Mouse (Mus musculus) intestine, embryonic 14.5 days (tissue): ENCODE data around the gene Prss46. TPM values are rescaled to one million over a fixed set of nuclear protein-coding genes. Genes with fewer than 3 reads are reported as not detected.

Experiments used
- ATAC-seq: fragments of 200-750 bp; cut with Nextera tagmentation; replicated peaks from 2 replicates; pipeline ENCODE4 v1.8.0; 2017; ENCODE audit warnings: low read depth, moderate number of reproducible peaks, moderate TSS enrichment, moderate library complexity; ENCODE audit not compliant: low FRiP score, low TSS enrichment
- DNase-seq: peaks from one replicate; pipeline ENCODE4 v3.0.0-alpha.2; 2018; ENCODE audit warnings: low spot score
- H3K27ac ChIP-seq: fragments of 300-500 bp; sonication (generic); 2 replicates; pipeline ENCODE4 v1.5.1; 2014; ENCODE audit warnings: low read depth, mild to moderate bottlenecking, control low read depth
- H3K27me3 ChIP-seq: fragments of 300-500 bp; sonication (generic); replicated peaks from 2 replicates; pipeline ENCODE4 v1.6.1; 2014; ENCODE audit warnings: low read length, control low read depth; ENCODE audit not compliant: control insufficient read depth, insufficient read depth
- H3K36me3 ChIP-seq: fragments of 300-500 bp; sonication (generic); 2 replicates; pipeline ENCODE4 v1.6.1; 2014; ENCODE audit warnings: low read length, control low read depth; ENCODE audit not compliant: control insufficient read depth, insufficient read depth
- H3K4me1 ChIP-seq: fragments of 300-500 bp; sonication (generic); replicated peaks from 2 replicates; pipeline ENCODE4 v1.6.1; 2014; ENCODE audit warnings: low read length, control low read depth, mixed read lengths; ENCODE audit not compliant: control insufficient read depth, insufficient read depth
- H3K4me2 ChIP-seq: fragments of 300-500 bp; sonication (generic); 2 replicates; pipeline ENCODE4 v1.6.1; 2014; ENCODE audit warnings: low read length
- H3K4me3 ChIP-seq: fragments of 300-500 bp; sonication (generic); 2 replicates; pipeline ENCODE4 v1.5.1; 2014; ENCODE audit warnings: low read depth, low read length, control low read depth, mixed read lengths
- H3K9ac ChIP-seq: fragments of 300-500 bp; sonication (generic); 2 replicates; pipeline ENCODE4 v1.6.1; 2014; ENCODE audit warnings: mild to moderate bottlenecking, low read length
- H3K9me3 ChIP-seq: fragments of 300-500 bp; sonication (generic); 2 replicates; pipeline ENCODE4 v1.6.1; 2016; ENCODE audit warnings: low read length, control low read depth; ENCODE audit not compliant: control insufficient read depth
- WGBS: fragments of 180-500 bp; shearing (Covaris S2); extraction: QIAGEN DNeasy Blood & Tissue Kit; methylation state at CpG from one replicate; pipeline ENCODE4 v1.1.7; 2014; 5-methylcytosine and 5-hydroxymethylcytosine counted together
- polyA plus RNA-seq: library from polyadenylated mRNA; unstranded; fragments of >200 nt; fragmentation: Nextera tagmentation; extraction: Ambion mirVana; gene quantifications from 2 replicates; pipeline ENCODE4 v1.2.1, GENCODE M21; 2014

The Prss46 gene
- polyA plus RNA-seq, 1 experiment from 2014 or later, result not detected

- H3K27me3 ChIP-seq, result no peaks in the 10 kb centered on the region
- no peaks in the 10 kb centered on the region for H3K4me1 ChIP-seq
- ATAC-seq (no peak), DNase-seq (no peak)
- H3K9me3 ChIP-seq, result no peaks in the 10 kb centered on the region
- no peak overlapping the region for H3K27ac ChIP-seq
- 64% methylated on average over 9 of the region's 9 CpGs for WGBS
- H3K4me3 ChIP-seq, result no peak overlapping the region
- H3K36me3 ChIP-seq, result no peaks in the 10 kb centered on the region
- no peak overlapping the region for H3K4me2 ChIP-seq
- H3K9ac ChIP-seq, result no peak overlapping the region
These were observed 43.3 kb downstream of the Prss46 start for GRCm38 (mm10) chr9:110887388-110888303.

DNA sequence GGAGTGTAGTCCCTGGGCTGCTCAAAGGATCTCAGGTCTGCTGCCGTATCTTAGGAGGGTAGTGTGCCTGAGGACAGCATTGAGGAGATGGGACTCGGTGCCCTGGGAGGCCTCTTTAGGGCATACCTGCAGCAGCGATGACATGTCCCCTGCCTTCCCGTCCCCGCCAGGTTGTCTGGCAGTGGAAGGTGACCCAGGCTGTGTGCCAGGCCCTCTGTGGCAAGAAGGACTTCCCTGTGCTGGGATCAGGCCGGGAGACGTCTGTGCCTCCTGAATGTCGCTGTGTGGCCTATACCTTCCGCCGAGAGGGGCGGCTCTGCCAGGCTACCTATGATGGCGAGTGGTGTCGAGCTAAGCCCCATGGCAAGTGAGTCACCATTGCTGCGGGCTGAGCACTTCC, 44.6 kb downstream of the Prss46 start:
- WGBS, result 88% methylated on average over 14 of the region's 14 CpGs
- no peak overlapping the region for H3K4me3 ChIP-seq
- no peak overlapping the region for H3K27ac ChIP-seq
- H3K27me3 ChIP-seq, result no peaks in the 10 kb centered on the region
- H3K4me2 ChIP-seq, result no peak overlapping the region
- H3K4me1 ChIP-seq, result no peaks in the 10 kb centered on the region
- H3K9ac ChIP-seq, result no peak overlapping the region
- H3K9me3 ChIP-seq, result no peaks in the 10 kb centered on the region
- no peaks in the 10 kb centered on the region for H3K36me3 ChIP-seq
- ATAC-seq, result no peak
- no peak for DNase-seq

GRCm38 (mm10) chr9:110890026-110890783, 45.9 kb downstream of the Prss46 start:
- Histone ChIP-seq H3K36me3 (no peaks in the 10 kb centered on the region), H3K9me3 (no peaks in the 10 kb centered on the region), H3K4me1 (no peaks in the 10 kb centered on the region), H3K27ac (no peak overlapping the region), H3K27me3 (no peaks in the 10 kb centered on the region), H3K9ac (no peak overlapping the region), H3K4me2 (no peak overlapping the region), H3K4me3 (no peak overlapping the region)
- peak; percentile 63 for ATAC-seq
- DNase-seq, result peak; percentile 77
- 10% methylated on average over 21 of the region's 21 CpGs for WGBS

- H3K27ac ChIP-seq, result no peak overlapping the region
- WGBS, result 71% methylated on average over 12 of the region's 12 CpGs
- H3K27me3 ChIP-seq, result no peaks in the 10 kb centered on the region
- H3K4me1 ChIP-seq, result no peaks in the 10 kb centered on the region
- H3K4me2 ChIP-seq, result no peak overlapping the region
- no peaks in the 10 kb centered on the region for H3K9me3 ChIP-seq
- no peaks in the 10 kb centered on the region for H3K36me3 ChIP-seq
- DNase-seq (no peak), ATAC-seq (no peak)
- H3K9ac ChIP-seq, result no peak overlapping the region
- no peak overlapping the region for H3K4me3 ChIP-seq
These were observed 46.9 kb downstream of the Prss46 start for GRCm38 (mm10) chr9:110891077-110891828.

DNA sequence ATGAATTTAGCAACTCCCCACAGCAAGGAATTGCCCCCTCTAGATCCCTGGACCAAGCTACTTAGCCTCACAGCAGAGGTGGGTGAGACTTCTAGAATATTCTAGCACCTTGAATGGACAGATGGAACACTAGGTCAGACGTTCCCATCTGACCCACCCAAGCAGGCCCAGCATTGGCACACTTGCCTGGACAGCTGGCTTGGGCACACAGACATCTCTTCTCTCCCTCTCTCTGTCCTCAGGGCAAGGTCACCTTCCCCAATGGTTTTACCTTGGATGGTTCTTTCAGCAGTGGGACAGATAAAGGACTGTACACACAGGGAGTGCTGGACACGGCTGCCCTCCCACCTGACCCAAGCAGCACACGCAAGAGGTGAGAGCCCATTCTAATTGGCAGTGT, 48.2 kb downstream of the Prss46 start:
- H3K36me3 ChIP-seq, result no peaks in the 10 kb centered on the region
- 93% methylated on average over 3 of the region's 3 CpGs for WGBS
- H3K27ac ChIP-seq, result no peak overlapping the region
- no peaks in the 10 kb centered on the region for H3K27me3 ChIP-seq
- H3K4me3 ChIP-seq, result no peak overlapping the region
- ATAC-seq (no peak), DNase-seq (no peak)
- H3K4me2 ChIP-seq, result no peak overlapping the region
- H3K9me3 ChIP-seq, result no peaks in the 10 kb centered on the region
- no peaks in the 10 kb centered on the region for H3K4me1 ChIP-seq
- no peak overlapping the region for H3K9ac ChIP-seq

DNA sequence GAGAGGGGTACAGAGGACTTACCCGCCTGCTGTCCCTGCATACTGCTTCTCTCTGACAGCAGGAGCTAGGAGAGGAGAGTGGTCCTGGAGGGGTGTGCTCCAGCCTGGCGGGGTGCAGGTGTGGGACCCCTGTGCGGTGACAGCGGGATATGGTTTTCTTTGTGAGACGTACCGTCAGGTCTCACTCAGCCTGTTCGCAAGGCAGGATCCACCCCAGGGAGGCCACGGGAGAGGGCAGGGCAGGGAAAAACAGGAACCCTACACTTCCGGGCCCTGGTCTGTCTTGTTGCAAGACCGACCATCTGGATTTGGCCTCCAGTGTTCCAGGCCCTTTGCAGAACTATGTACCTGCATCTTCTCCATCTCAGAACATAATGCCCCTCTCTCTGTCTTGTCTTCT, 49.1 kb downstream of the Prss46 start:
- Histone ChIP-seq H3K27me3 (no peaks in the 10 kb centered on the region), H3K4me1 (no peaks in the 10 kb centered on the region), H3K4me2 (no peak overlapping the region), H3K36me3 (no peaks in the 10 kb centered on the region), H3K4me3 (no peak overlapping the region), H3K9me3 (no peaks in the 10 kb centered on the region), H3K27ac (no peak overlapping the region), H3K9ac (no peak overlapping the region)
- ATAC-seq (no peak), DNase-seq (no peak)
- WGBS, result 68% methylated on average over 10 of the region's 10 CpGs

GRCm38 (mm10) chr9:110895507-110895906, 51.2 kb downstream of the Prss46 start:
- no peak overlapping the region for H3K4me2 ChIP-seq
- H3K9ac ChIP-seq, result no peak overlapping the region
- H3K36me3 ChIP-seq, result no peaks in the 10 kb centered on the region
- H3K9me3 ChIP-seq, result no peaks in the 10 kb centered on the region
- WGBS, result 52% methylated on average over 5 of the region's 5 CpGs
- DNase-seq (no peak), ATAC-seq (no peak)
- no peaks in the 10 kb centered on the region for H3K27me3 ChIP-seq
- H3K4me1 ChIP-seq, result no peaks in the 10 kb centered on the region
- no peak overlapping the region for H3K27ac ChIP-seq
- no peak overlapping the region for H3K4me3 ChIP-seq

- no peak overlapping the region for H3K4me3 ChIP-seq
- ATAC-seq (0 out of 2 replicates have a peak, but pooled peaks have one; percentile 2), DNase-seq (no peak)
- no peak overlapping the region for H3K4me2 ChIP-seq
- H3K36me3 ChIP-seq, result no peaks in the 10 kb centered on the region
- WGBS, result 20% methylated on average over 7 of the region's 7 CpGs
- H3K27ac ChIP-seq, result no peak overlapping the region
- H3K9me3 ChIP-seq, result no peaks in the 10 kb centered on the region
- no peaks in the 10 kb centered on the region for H3K4me1 ChIP-seq
- no peaks in the 10 kb centered on the region for H3K27me3 ChIP-seq
- H3K9ac ChIP-seq, result no peak overlapping the region
These were observed 51.7 kb downstream of the Prss46 start for GRCm38 (mm10) chr9:110895994-110896393.
